Comparison of ENCODE assay signal across 7 mouse cellular contexts in the genomic region with DNA sequence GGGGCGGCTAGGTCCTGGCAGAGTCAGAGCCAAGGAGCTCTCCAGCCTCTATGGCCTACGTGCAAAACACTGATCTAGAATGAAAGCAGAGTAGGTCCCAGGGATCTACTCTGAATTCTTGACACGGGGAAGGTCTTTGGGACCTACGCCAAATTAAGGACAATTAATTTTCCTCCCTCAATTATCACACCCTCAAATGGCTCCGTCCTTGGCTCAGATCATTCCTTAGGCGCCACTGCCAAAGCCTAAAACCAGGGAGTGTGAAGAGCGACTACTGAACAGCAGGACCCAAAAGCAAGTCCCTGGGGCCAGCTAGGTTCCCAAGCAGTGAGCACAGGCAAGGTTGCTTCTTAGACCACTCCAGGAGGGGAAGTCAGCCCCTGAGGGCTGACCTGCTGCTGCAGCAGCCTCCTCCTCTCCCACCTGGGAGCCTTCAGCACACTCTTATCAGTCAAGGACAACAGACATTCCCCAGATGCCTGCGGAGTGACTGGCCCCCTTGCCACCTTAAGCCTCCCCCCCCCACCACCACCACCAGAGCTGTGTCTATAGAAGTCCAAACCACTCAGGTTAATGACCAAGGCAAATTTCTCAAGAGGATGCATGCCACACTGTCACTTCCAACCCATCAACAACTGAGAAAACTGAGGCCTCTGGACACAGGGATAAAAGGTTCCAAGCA. TPM values are rescaled to one million over a fixed set of nuclear protein-coding genes. Genes with fewer than 3 reads are reported as not detected.
A peak's percentile ranks its signal among the peaks of the same experiment; 100 is the strongest.
DNase-seq lines count a peak whose midpoint lies in the region; ATAC-seq and TF ChIP-seq lines count a peak whose summit lies in the region.

No protein-coding gene starts in this region.

- WGBS in embryonic facial prominence, embryonic 15.5 days: 80% methylated on average over 8 of the region's 8 CpGs
- WGBS in intestine, postnatal 0 days: 78% methylated on average over 8 of the region's 8 CpGs
- WGBS in neural tube, embryonic 13.5 days: 51% methylated on average over 8 of the region's 8 CpGs

- no peak overlapping the region for H3K9ac ChIP-seq in embryonic facial prominence, embryonic 15.5 days
- H3K9ac ChIP-seq in intestine, postnatal 0 days (ENCODE audit: low read depth, low read length): no peak overlapping the region
- no peak overlapping the region for H3K9ac ChIP-seq in neural tube, embryonic 13.5 days

- H3K36me3 ChIP-seq in embryonic facial prominence, embryonic 15.5 days: peaks cover 32% of the 10 kb centered on the region
- peaks cover 41% of the 10 kb centered on the region for H3K36me3 ChIP-seq in intestine, postnatal 0 days (ENCODE audit: control insufficient read depth, insufficient read depth)
- peaks cover 39% of the 10 kb centered on the region for H3K36me3 ChIP-seq in neural tube, embryonic 13.5 days

- no peak for TF ChIP-seq CTCF in layer of hippocampus, adult 2 months (conservative IDR thresholded peaks at IDR 0.05)
- TF ChIP-seq CTCF in intestine, postnatal 0 days (IDR thresholded peaks at IDR 0.05; ENCODE audit: low read depth): no peak

- ATAC-seq in embryonic facial prominence, embryonic 15.5 days (ENCODE audit: insufficient number of reproducible peaks, low FRiP score, low TSS enrichment, low read depth): no peak
- ATAC-seq in intestine, postnatal 0 days: no peak
- no peak for ATAC-seq in neural tube, embryonic 13.5 days (ENCODE audit: low read depth)

- peak overlapping the region; percentile 62; the same call in 1 of the 2 replicates for H3K4me3 ChIP-seq in layer of hippocampus, adult 2 months
- no peak overlapping the region for H3K4me3 ChIP-seq in embryonic facial prominence, embryonic 15.5 days (replicated peaks)
- peak overlapping the region; percentile 34; the same call in 1 of the 2 replicates for H3K4me3 ChIP-seq in intestine, postnatal 0 days (ENCODE audit: low read depth, low read length)
- H3K4me3 ChIP-seq in neural tube, embryonic 13.5 days: peak overlapping the region; percentile 47; the same call in 1 of the 2 replicates

- H3K4me2 ChIP-seq in embryonic facial prominence, embryonic 15.5 days (replicated peaks): peak overlapping the region; percentile 71; the same call in 1 of the 2 replicates
- H3K4me2 ChIP-seq in intestine, postnatal 0 days (replicated peaks; ENCODE audit: low read depth): peak overlapping the region; percentile 78
- H3K4me2 ChIP-seq in neural tube, embryonic 13.5 days: peak overlapping the region; percentile 82

- H3K4me1 ChIP-seq in embryonic facial prominence, embryonic 15.5 days: peaks cover 51% of the 10 kb centered on the region
- H3K4me1 ChIP-seq in intestine, postnatal 0 days (replicated peaks; ENCODE audit: control insufficient read depth, insufficient read depth, low read length): peaks cover 6% of the 10 kb centered on the region; the same call in 1 of the 2 replicates
- peaks cover 86% of the 10 kb centered on the region for H3K4me1 ChIP-seq in neural tube, embryonic 13.5 days (replicated peaks)

- DNase-seq in layer of hippocampus, adult 2 months (ENCODE audit: low spot score in 2 of 2): no peak
- no peak for DNase-seq in layer of hippocampus, adult 9-10 months (ENCODE audit: low spot score)
- DNase-seq in adrenal gland, adult (ENCODE audit: inconsistent age in 2 of 2, low spot score in 1 of 2): no peak
- no peak for DNase-seq in embryo, embryonic 10 days (ENCODE audit: low spot score)

- H3K27me3 ChIP-seq in embryonic facial prominence, embryonic 15.5 days: no peaks in the 10 kb centered on the region
- no peaks in the 10 kb centered on the region for H3K27me3 ChIP-seq in intestine, postnatal 0 days (replicated peaks; ENCODE audit: control insufficient read depth, insufficient read depth, low read length)
- no peaks in the 10 kb centered on the region for H3K27me3 ChIP-seq in neural tube, embryonic 13.5 days

- H3K9me3 ChIP-seq in embryonic facial prominence, embryonic 15.5 days (replicated peaks): no peaks in the 10 kb centered on the region
- no peaks in the 10 kb centered on the region for H3K9me3 ChIP-seq in intestine, postnatal 0 days (ENCODE audit: control insufficient read depth)
- no peaks in the 10 kb centered on the region for H3K9me3 ChIP-seq in neural tube, embryonic 13.5 days

- no peak overlapping the region for H3K27ac ChIP-seq in layer of hippocampus, adult 2 months
- no peak overlapping the region for H3K27ac ChIP-seq in embryonic facial prominence, embryonic 15.5 days (replicated peaks)
- no peak overlapping the region; the same call in 1 of the 2 replicates for H3K27ac ChIP-seq in intestine, postnatal 0 days (ENCODE audit: low read depth, low read length)
- H3K27ac ChIP-seq in neural tube, embryonic 13.5 days (replicated peaks): peak overlapping the region; percentile 82

RNA-seq across cellular contexts. Expression of a gene that starts 31.3 kb away (rescaled TPM):
- 10 to 100 TPM; 69.8 to 73.0 TPM for total RNA-seq in layer of hippocampus, adult 2 months (2021)
- polyA plus RNA-seq in embryonic facial prominence, embryonic 15.5 days (2015; fragmentation: Nextera tagmentation; extraction: Ambion mirVana): 89.3 and 90.7 TPM in 2 replicates
- 32.8 and 37.9 TPM in 2 replicates for polyA plus RNA-seq in intestine, postnatal 0 days (2015; fragmentation: Nextera tagmentation; extraction: Ambion mirVana)
- 81.1 and 82.2 TPM in 2 replicates for polyA plus RNA-seq in neural tube, embryonic 13.5 days (2015; fragmentation: Nextera tagmentation; extraction: Ambion mirVana)
